Mouse (Mus musculus) heart, adult 2 months (tissue): ENCODE data around the gene Gm48551.

Experiments used
- CTCF ChIP-seq: fragments of 200-600 bp; IDR thresholded peaks from 2 replicates; pipeline ENCODE4 v1.8.1; 2022; ENCODE audit warnings: antibody characterized with exemption, mild to moderate bottlenecking, moderate library complexity
- POLR2A ChIP-seq: fragments of 200-500 bp; IDR thresholded peaks from 2 replicates; pipeline ENCODE4 v1.6.1; 2011; ENCODE audit warnings: mild to moderate bottlenecking, low read depth, low read length, control low read depth; ENCODE audit not compliant: insufficient read depth

DNA sequence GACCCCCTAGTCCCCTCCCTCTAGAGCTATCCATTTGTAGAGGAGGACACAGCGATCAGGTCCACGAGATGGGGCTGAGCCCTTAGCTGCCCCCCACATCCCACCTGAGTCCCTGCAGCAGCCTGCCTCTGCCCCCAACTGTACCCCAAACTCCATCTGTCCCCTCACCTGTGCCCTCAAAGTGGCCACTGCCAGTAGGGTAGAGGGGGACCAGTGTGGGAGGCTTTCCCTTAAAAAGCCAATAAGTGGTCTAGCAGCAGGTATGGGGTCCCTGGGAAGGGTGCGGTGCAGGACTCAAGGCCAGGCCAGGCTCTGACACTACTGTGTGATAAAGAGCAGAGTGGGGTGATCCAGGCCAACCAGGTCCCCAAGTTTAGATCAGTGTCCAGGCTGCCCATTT lies 43.1 kb downstream of the Gm48551 start:
- TF ChIP-seq CTCF (no peak), POLR2A (no peak)
